8 mouse cellular contexts compared by ENCODE assay signal in genomic region chr11:94602356-94602955, GRCm38 (mm10). TPM values are rescaled to one million over a fixed set of nuclear protein-coding genes. Genes with fewer than 3 reads are reported as not detected.
DNase-seq lines count a peak whose midpoint lies in the region; ATAC-seq and TF ChIP-seq lines count a peak whose summit lies in the region.

No protein-coding gene starts in this region.

- no peaks in the 10 kb centered on the region for H3K36me3 ChIP-seq in liver, adult 2 months (ENCODE audit: control insufficient read depth, insufficient read depth, low read length)
- no peaks in the 10 kb centered on the region for H3K36me3 ChIP-seq in embryonic facial prominence, embryonic 11.5 days (replicated peaks; ENCODE audit: control insufficient read depth, insufficient read depth, low read depth, low read length)
- H3K36me3 ChIP-seq in hindbrain, embryonic 16.5 days (ENCODE audit: control insufficient read depth, insufficient read depth, low read length), result no peaks in the 10 kb centered on the region

- peak overlapping the region; percentile 94 for H3K4me3 ChIP-seq in liver, adult 2 months (ENCODE audit: insufficient read depth, low read depth, low read length)
- H3K4me3 ChIP-seq in embryonic facial prominence, embryonic 11.5 days (ENCODE audit: low read depth, low read length), result peak overlapping the region; percentile 55; the same call in 1 of the 2 replicates
- no peak overlapping the region for H3K4me3 ChIP-seq in hindbrain, embryonic 16.5 days (ENCODE audit: low read length)

- TF ChIP-seq CTCF in liver, adult 2 months (IDR thresholded peaks at IDR 0.05; ENCODE audit: low read depth, low read length), result no peak

- no peak for ATAC-seq in embryonic facial prominence, embryonic 11.5 days (replicated peaks; ENCODE audit: insufficient number of reproducible peaks, low FRiP score, low TSS enrichment, low read depth)
- ATAC-seq in hindbrain, embryonic 16.5 days, result no peak
- 0 out of 2 replicates have a peak, but pooled peaks have one; percentile 7 for ATAC-seq in monocyte, adult 5-6 weeks (replicated peaks; ENCODE audit: insufficient number of reproducible peaks, low FRiP score, low TSS enrichment, poor library complexity, severe bottlenecking)

- 42% methylated on average over 11 of the region's 11 CpGs for WGBS in liver, adult 2 months
- WGBS in embryonic facial prominence, embryonic 11.5 days, result 67% methylated on average over 11 of the region's 11 CpGs
- WGBS in hindbrain, embryonic 16.5 days, result 65% methylated on average over 11 of the region's 11 CpGs

- H3K4me2 ChIP-seq in embryonic facial prominence, embryonic 11.5 days (ENCODE audit: low read depth, low read length), result peak overlapping the region; percentile 67
- peak overlapping the region; percentile 80; the same call in 1 of the 2 replicates for H3K4me2 ChIP-seq in hindbrain, embryonic 16.5 days (ENCODE audit: low read length)

- H3K27ac ChIP-seq in liver, adult 2 months (replicated peaks; ENCODE audit: insufficient read depth, low read depth, low read length), result peak overlapping the region; percentile 77
- no peak overlapping the region for H3K27ac ChIP-seq in embryonic facial prominence, embryonic 11.5 days (replicated peaks; ENCODE audit: low read depth, low read length)
- no peak overlapping the region for H3K27ac ChIP-seq in hindbrain, embryonic 16.5 days (ENCODE audit: low read depth, low read length)

- no peaks in the 10 kb centered on the region for H3K27me3 ChIP-seq in liver, adult 2 months (ENCODE audit: control insufficient read depth, insufficient read depth, low read length)
- H3K27me3 ChIP-seq in embryonic facial prominence, embryonic 11.5 days (ENCODE audit: control insufficient read depth, insufficient read depth, low read length), result no peaks in the 10 kb centered on the region
- no peaks in the 10 kb centered on the region for H3K27me3 ChIP-seq in hindbrain, embryonic 16.5 days (replicated peaks; ENCODE audit: control insufficient read depth, insufficient read depth, low read length)

- no peaks in the 10 kb centered on the region for H3K9me3 ChIP-seq in embryonic facial prominence, embryonic 11.5 days (replicated peaks; ENCODE audit: control insufficient read depth, low read length)
- H3K9me3 ChIP-seq in hindbrain, embryonic 16.5 days (ENCODE audit: control insufficient read depth, low read length), result no peaks in the 10 kb centered on the region

- no peak for TF ChIP-seq POLR2A in liver, adult 2 months (IDR thresholded peaks at IDR 0.05; ENCODE audit: extremely low read depth, insufficient read depth, low read length)

- peaks cover 9% of the 10 kb centered on the region; the same call in 1 of the 2 replicates for H3K79me2 ChIP-seq in liver, adult 2 months (ENCODE audit: control insufficient read depth, insufficient read depth, low read length)

- peaks cover 23% of the 10 kb centered on the region for H3K4me1 ChIP-seq in liver, adult 2 months (ENCODE audit: control insufficient read depth, insufficient read depth, low read length)
- no peaks in the 10 kb centered on the region; the same call in 1 of the 2 replicates for H3K4me1 ChIP-seq in embryonic facial prominence, embryonic 11.5 days (ENCODE audit: control insufficient read depth, insufficient read depth, low read length)
- H3K4me1 ChIP-seq in hindbrain, embryonic 16.5 days (ENCODE audit: control insufficient read depth, insufficient read depth, low read depth, low read length), result no peaks in the 10 kb centered on the region; the same call in 1 of the 2 replicates

- peak overlapping the region; percentile 36 for H3K9ac ChIP-seq in liver, adult 2 months (ENCODE audit: low read depth, low read length)
- H3K9ac ChIP-seq in embryonic facial prominence, embryonic 11.5 days (replicated peaks; ENCODE audit: low read length), result peak overlapping the region; percentile 71
- no peak overlapping the region for H3K9ac ChIP-seq in hindbrain, embryonic 16.5 days (ENCODE audit: low read depth, low read length)

- DNase-seq in liver, adult 2 months (ENCODE audit: extremely low read depth, low read depth, low spot score), result peak; percentile 74
- DNase-seq in liver, result no peak
- DNase-seq in embryonic facial prominence, embryonic 11.5 days (ENCODE audit: low spot score), result no peak
- no peak for DNase-seq in right cerebral cortex, postnatal 14 days
- no peak for DNase-seq in Muller cell, postnatal 12 days (ENCODE audit: inconsistent ontology term)
- no peak for DNase-seq in layer of hippocampus, postnatal 14 days (ENCODE audit: low spot score in 2 of 2)

RNA-seq across cellular contexts. Expression of gene Acsf2, which starts 0.8 kb away (rescaled TPM):
- total RNA-seq in liver, adult 2 months (2014; rRNA removed), result 42.4 and 43.4 TPM in 2 replicates
- 81.9 and 97.8 TPM in 2 replicates for polyA plus RNA-seq in liver, adult 2 months (2012; rRNA removed)
- 6.8 and 7.1 TPM in 2 replicates for polyA plus RNA-seq in embryonic facial prominence, embryonic 11.5 days (2014; fragmentation: Nextera tagmentation; extraction: Ambion mirVana)
- polyA plus RNA-seq in hindbrain, embryonic 16.5 days (2015; fragmentation: Nextera tagmentation; extraction: Ambion mirVana), result 1.8 and 2.3 TPM in 2 replicates
- 1.8 to 10.8 TPM (median 2.8 TPM) in 3 replicates for total RNA-seq in monocyte, adult 5-6 weeks (2017)
- 10 to 100 TPM; 20.9 to 23.0 TPM for total RNA-seq in layer of hippocampus, postnatal 14 days (2021)

RNA-seq across cellular contexts. Expression of gene Lrrc59, which starts 27.1 kb away (rescaled TPM):
- total RNA-seq in liver, adult 2 months (2014; rRNA removed), result 40.6 and 46.3 TPM in 2 replicates
- 41.2 and 43.8 TPM in 2 replicates for polyA plus RNA-seq in liver, adult 2 months (2012; rRNA removed)
- polyA plus RNA-seq in embryonic facial prominence, embryonic 11.5 days (2014; fragmentation: Nextera tagmentation; extraction: Ambion mirVana), result 171 and 185 TPM in 2 replicates
- 153 and 171 TPM in 2 replicates for polyA plus RNA-seq in hindbrain, embryonic 16.5 days (2015; fragmentation: Nextera tagmentation; extraction: Ambion mirVana)
- total RNA-seq in monocyte, adult 5-6 weeks (2017), result 61.6 to 80.3 TPM (median 69.2 TPM) in 3 replicates
- 10 to 100 TPM; 74.0 to 75.1 TPM for total RNA-seq in layer of hippocampus, postnatal 14 days (2021)

RNA-seq across cellular contexts. Expression of gene Chad, which starts 37.6 kb away (rescaled TPM):
- total RNA-seq in liver, adult 2 months (2014; rRNA removed), result not detected in 2 replicates
- not detected in 2 replicates for polyA plus RNA-seq in liver, adult 2 months (2012; rRNA removed)
- 0.52 and 1.0 TPM in 2 replicates for polyA plus RNA-seq in embryonic facial prominence, embryonic 11.5 days (2014; fragmentation: Nextera tagmentation; extraction: Ambion mirVana)
- polyA plus RNA-seq in hindbrain, embryonic 16.5 days (2015; fragmentation: Nextera tagmentation; extraction: Ambion mirVana), result 0.39 and 0.72 TPM in 2 replicates
- not detected in 3 replicates for total RNA-seq in monocyte, adult 5-6 weeks (2017)
- total RNA-seq in layer of hippocampus, postnatal 14 days (2021), result 1 to 10 TPM; 1.3 to 2.4 TPM

RNA-seq across cellular contexts. Expression of gene Mrpl27, which starts 51.1 kb away (rescaled TPM):
- total RNA-seq in liver, adult 2 months (2014; rRNA removed), result 87.4 and 112 TPM in 2 replicates
- 68.7 and 74.6 TPM in 2 replicates for polyA plus RNA-seq in liver, adult 2 months (2012; rRNA removed)
- polyA plus RNA-seq in embryonic facial prominence, embryonic 11.5 days (2014; fragmentation: Nextera tagmentation; extraction: Ambion mirVana), result 122 and 136 TPM in 2 replicates
- 141 and 157 TPM in 2 replicates for polyA plus RNA-seq in hindbrain, embryonic 16.5 days (2015; fragmentation: Nextera tagmentation; extraction: Ambion mirVana)
- 13.2 to 23.6 TPM (median 19.1 TPM) in 3 replicates for total RNA-seq in monocyte, adult 5-6 weeks (2017)
- total RNA-seq in layer of hippocampus, postnatal 14 days (2021), result 10 to 100 TPM; 64.5 to 69.6 TPM

RNA-seq across cellular contexts. Expression of gene Eme1, which starts 51.3 kb away (rescaled TPM):
- 0.09 and 0.27 TPM in 2 replicates for total RNA-seq in liver, adult 2 months (2014; rRNA removed)
- 0.12 TPM in 1 of 2 replicates, not detected in the other for polyA plus RNA-seq in liver, adult 2 months (2012; rRNA removed)
- polyA plus RNA-seq in embryonic facial prominence, embryonic 11.5 days (2014; fragmentation: Nextera tagmentation; extraction: Ambion mirVana), result 47.0 and 51.7 TPM in 2 replicates
- 3.5 and 4.4 TPM in 2 replicates for polyA plus RNA-seq in hindbrain, embryonic 16.5 days (2015; fragmentation: Nextera tagmentation; extraction: Ambion mirVana)
- 1.2 TPM in 1 of 3 replicates, not detected in the others for total RNA-seq in monocyte, adult 5-6 weeks (2017)
- under 1 TPM; 0.60 to 0.78 TPM for total RNA-seq in layer of hippocampus, postnatal 14 days (2021)
